In the genomic region with DNA sequence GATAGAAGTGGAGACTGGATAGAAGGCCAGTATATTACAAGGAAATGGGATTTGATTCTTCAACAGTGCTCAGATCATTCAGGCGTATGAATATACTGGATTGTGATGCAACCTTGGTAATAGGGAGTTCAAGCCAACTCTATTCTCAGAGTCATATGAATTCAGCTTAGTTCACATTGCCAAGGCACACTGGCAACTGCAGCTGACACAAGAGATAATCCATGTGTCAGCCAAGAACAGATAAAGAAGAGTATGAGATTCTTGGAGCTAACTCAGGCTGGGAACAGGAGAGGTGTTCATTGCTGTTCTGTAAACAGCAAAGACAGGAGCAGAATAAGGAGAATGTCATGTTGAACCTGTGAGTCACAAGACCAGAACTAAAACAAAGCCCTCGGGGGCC, we compare ENCODE assay signal across 11 mouse cellular contexts.
DNase-seq lines count a peak whose midpoint lies in the region; ATAC-seq lines count a peak whose summit lies in the region.
"Had no signal": no experiment of that assay in that cellular context is flagged by ENCODE, and none has a peak within 500 bp of the region (broad histone marks: within the 10 kb centered on the region; RNA-seq: fewer than 3 reads in every experiment).

No protein-coding gene starts in this region.

- no peak overlapping the region for H3K4me2 ChIP-seq in embryonic facial prominence, embryonic 14.5 days (ENCODE audit: low read depth, low read length)
- no peak overlapping the region for H3K4me2 ChIP-seq in liver, embryonic 12.5 days
- H3K4me2 ChIP-seq: stomach, embryonic 15.5 days had no signal

- 85% methylated on average over 2 of the region's 2 CpGs for whole genome bisulfite sequencing in embryonic facial prominence, embryonic 14.5 days
- 60% methylated on average over 2 of the region's 2 CpGs for WGBS in liver, embryonic 12.5 days (ENCODE audit: insufficient replicate concordance)

- H3K9me3 ChIP-seq in embryonic facial prominence, embryonic 14.5 days (ENCODE audit: control insufficient read depth, low read length), result no peaks in the 10 kb centered on the region
- no peaks in the 10 kb centered on the region for H3K9me3 ChIP-seq in liver, embryonic 12.5 days (replicated peaks)
- H3K9me3 ChIP-seq: G1E; stomach, embryonic 15.5 days had no signal

- no peak for ATAC-seq in embryonic facial prominence, embryonic 14.5 days (ENCODE audit: low read depth)
- no peak for ATAC-seq in liver, embryonic 12.5 days

- no peak overlapping the region for H3K4me3 ChIP-seq in embryonic facial prominence, embryonic 14.5 days (ENCODE audit: low read depth, low read length)
- H3K4me3 ChIP-seq in liver, embryonic 12.5 days, result no peak overlapping the region
- H3K4me3 ChIP-seq: stomach, embryonic 15.5 days had no signal

- DNase-seq in heart, adult 9 months (ENCODE audit: low spot score in 2 of 2), result peak; percentile 49 to 54
- DNase-seq in heart, postnatal 4 days, result no peak
- DNase-seq in NIH3T3 (ENCODE audit: low read depth), result peak; percentile 32
- no peak for DNase-seq in embryonic facial prominence, embryonic 14.5 days (ENCODE audit: low spot score)
- peak; percentile 25 for DNase-seq in lung, postnatal 25 days (ENCODE audit: low spot score)
- DNase-seq in T-cell, adult 2 months (ENCODE audit: low spot score), result no peak
- DNase-seq: adrenal gland, adult 8-10 months; cerebellum, adult 9-11 months had no signal

- H3K9ac ChIP-seq in embryonic facial prominence, embryonic 14.5 days (ENCODE audit: low read depth, low read length), result no peak overlapping the region
- H3K9ac ChIP-seq in liver, embryonic 12.5 days, result no peak overlapping the region
- H3K9ac ChIP-seq: stomach, embryonic 15.5 days had no signal

- H3K27me3 ChIP-seq in embryonic facial prominence, embryonic 14.5 days (replicated peaks; ENCODE audit: control insufficient read depth, insufficient read depth, low read length), result no peaks in the 10 kb centered on the region
- H3K27me3 ChIP-seq in liver, embryonic 12.5 days (replicated peaks), result no peaks in the 10 kb centered on the region
- H3K27me3 ChIP-seq: stomach, embryonic 15.5 days had no signal

- H3K36me3 ChIP-seq in embryonic facial prominence, embryonic 14.5 days (ENCODE audit: control insufficient read depth, insufficient read depth, low read length), result no peaks in the 10 kb centered on the region
- H3K36me3 ChIP-seq in liver, embryonic 12.5 days, result no peaks in the 10 kb centered on the region
- H3K36me3 ChIP-seq: G1E; stomach, embryonic 15.5 days had no signal

- peak overlapping the region; percentile 88; the same call in 1 of the 2 replicates for H3K27ac ChIP-seq in embryonic facial prominence, embryonic 14.5 days (replicated peaks; ENCODE audit: low read depth, low read length)
- no peak overlapping the region for H3K27ac ChIP-seq in liver, embryonic 12.5 days

- H3K4me1 ChIP-seq in embryonic facial prominence, embryonic 14.5 days (ENCODE audit: control insufficient read depth, insufficient read depth, low read length), result peaks cover 4% of the 10 kb centered on the region
- H3K4me1 ChIP-seq in liver, embryonic 12.5 days, result no peaks in the 10 kb centered on the region
- H3K4me1 ChIP-seq: stomach, embryonic 15.5 days had no signal

Comparison
In these comparisons a context has a peak if more than half of its experiments do, and no peak if none do; other contexts are left out.
1. DNase-seq: peak in heart, adult 9 months (2 of 2), NIH3T3 (single experiment) and lung, postnatal 25 days (single experiment); none in heart, postnatal 4 days (single experiment), embryonic facial prominence, embryonic 14.5 days (single experiment) and T-cell, adult 2 months (single experiment).